Mouse (Mus musculus) embryo, embryonic 10 days (tissue): Measurements from ENCODE around the gene Ubqln4.

ENCODE experiments used
- DNase-seq: peaks from one replicate; pipeline ENCODE4 v3.0.0-alpha.2; 2015; ENCODE audit warnings: low spot score

The Ubqln4 gene

GRCm38 (mm10) chr3:88553525-88553879 is at the start of gene Ubqln4:
Gene Ubqln4, plus strand, starts transcription at chr3:88553758.
- DNase-seq, result peak; percentile 85

GRCm38 (mm10) chr3:88503881-88504746 is 49.4 kb upstream of the Ubqln4 start:
- DNase-seq, result no peak

- no peak for DNase-seq
Observed at GRCm38 (mm10) chr3:88505081-88505480, 48.5 kb upstream of the Ubqln4 start.

- no peak for DNase-seq
Observed at GRCm38 (mm10) chr3:88505765-88506164, 47.8 kb upstream of the Ubqln4 start.

GRCm38 (mm10) chr3:88509250-88509649 is 44.3 kb upstream of the Ubqln4 start:
- no peak for DNase-seq

- DNase-seq, result peak; percentile 92
Observed at GRCm38 (mm10) chr3:88509692-88510420, 43.7 kb upstream of the Ubqln4 start, which contains the start of gene Lmna. Gene Lmna, minus strand, starts transcription at chr3:88509956.

- no peak for DNase-seq
Observed at GRCm38 (mm10) chr3:88510421-88511289, 42.9 kb upstream of the Ubqln4 start.

GRCm38 (mm10) chr3:88511559-88511958 is 42.0 kb upstream of the Ubqln4 start:
- no peak for DNase-seq

- no peak for DNase-seq
Observed at GRCm38 (mm10) chr3:88512141-88512895, 41.2 kb upstream of the Ubqln4 start.

- DNase-seq, result no peak
Observed at GRCm38 (mm10) chr3:88512896-88513545, 40.5 kb upstream of the Ubqln4 start.

GRCm38 (mm10) chr3:88513546-88514115 is 39.9 kb upstream of the Ubqln4 start:
- DNase-seq, result no peak

- DNase-seq, result no peak
Observed at GRCm38 (mm10) chr3:88514231-88515094, 39.1 kb upstream of the Ubqln4 start.

- DNase-seq, result no peak
Observed at GRCm38 (mm10) chr3:88515095-88515386, 38.5 kb upstream of the Ubqln4 start.

GRCm38 (mm10) chr3:88516407-88516806 is 37.2 kb upstream of the Ubqln4 start:
- no peak for DNase-seq

- DNase-seq, result no peak
Observed at GRCm38 (mm10) chr3:88518411-88518810, 35.1 kb upstream of the Ubqln4 start.

GRCm38 (mm10) chr3:88520078-88520477 is 33.5 kb upstream of the Ubqln4 start:
- no peak for DNase-seq

GRCm38 (mm10) chr3:88521156-88521555 is 32.4 kb upstream of the Ubqln4 start:
- DNase-seq, result no peak

GRCm38 (mm10) chr3:88521803-88522331 is 31.7 kb upstream of the Ubqln4 start:
- DNase-seq, result peak; percentile 82

GRCm38 (mm10) chr3:88523027-88523426 is 30.5 kb upstream of the Ubqln4 start:
- DNase-seq, result no peak

GRCm38 (mm10) chr3:88525021-88525420 is 28.5 kb upstream of the Ubqln4 start:
- no peak for DNase-seq
